Mouse (Mus musculus) CH12.LX (cell line): Measurements from ENCODE around the gene Gprin3. TPM values are rescaled to one million over a fixed set of nuclear protein-coding genes. Genes with fewer than 3 reads are reported as not detected.

Experiments used
- DNase-seq: peaks from one replicate; pipeline ENCODE4 v3.0.0-alpha.2; 2013; ENCODE audit errors: extremely low read depth
- H3K27ac ChIP-seq: 2 replicates; pipeline ENCODE4 v1.5.1; 2012; ENCODE audit warnings: low read depth, mild to moderate bottlenecking, control low read depth, moderate library complexity; ENCODE audit not compliant: insufficient read depth
- H3K27me3 ChIP-seq: replicated peaks from 2 replicates; pipeline ENCODE3; 2012; ENCODE audit warnings: inconsistent platforms
- H3K36me3 ChIP-seq, 2 experiments: replicated peaks in 1 of 2; 2 replicates each; pipeline versions ENCODE3 to v1.6.1; 2012; ENCODE audit warnings: inconsistent platforms in 1 of 2, low read length in 1 of 2, mild to moderate bottlenecking in 1 of 2, mixed read lengths in 1 of 2, moderate library complexity in 1 of 2; ENCODE audit not compliant: control insufficient read depth in 1 of 2, insufficient read depth in 1 of 2
- H3K4me1 ChIP-seq, 2 experiments: 2 replicates each; pipeline ENCODE4 v1.6.1; 2012; ENCODE audit warnings: inconsistent platforms in 1 of 2, moderate library complexity in 1 of 2; ENCODE audit not compliant: insufficient read depth in 2 of 2, control insufficient read depth in 1 of 2
- H3K4me2 ChIP-seq: 2 replicates; pipeline ENCODE4 v1.6.1; 2012; ENCODE audit warnings: low read depth, mild to moderate bottlenecking, control low read depth; ENCODE audit not compliant: poor library complexity, insufficient read depth, severe bottlenecking
- H3K4me3 ChIP-seq, 3 experiments: fragments of 150-350 bp in 1 of 3; sonication (generic) in 1 of 3; replicated peaks in 1 of 3; 2 replicates each; pipeline versions ENCODE3 to v1.5.1; 2011 to 2012; ENCODE audit warnings: low read depth in 2 of 3, low read length in 2 of 3, mild to moderate bottlenecking in 2 of 3, moderate library complexity in 2 of 3, control low read depth in 1 of 3, improper control_type of control experiment in 1 of 3, inconsistent platforms in 1 of 3, mixed read lengths in 1 of 3; ENCODE audit not compliant: poor library complexity in 1 of 3
- H3K79me2 ChIP-seq: replicated peaks from 2 replicates; pipeline ENCODE4 v1.6.1; 2012; ENCODE audit warnings: mild to moderate bottlenecking, moderate library complexity; ENCODE audit not compliant: control insufficient read depth, poor library complexity, insufficient read depth, severe bottlenecking; ENCODE audit errors: extremely low read depth
- H3K9ac ChIP-seq: 2 replicates; pipeline ENCODE4 v1.6.1; 2012; ENCODE audit warnings: low read depth, mild to moderate bottlenecking, control low read depth, moderate library complexity; ENCODE audit not compliant: insufficient read depth
- H3K9me3 ChIP-seq: replicated peaks from 2 replicates; pipeline ENCODE3; 2012; ENCODE audit warnings: low read length, inconsistent platforms, mixed read lengths
- BHLHE40 ChIP-seq: IDR thresholded peaks from 2 replicates; pipeline ENCODE4 v1.6.1; 2011; ENCODE audit warnings: mild to moderate bottlenecking, low read depth, low read length, improper control_type of control experiment
- CHD2 ChIP-seq: IDR thresholded peaks from 2 replicates; pipeline ENCODE4 v1.6.1; 2011; ENCODE audit warnings: low read length, improper control_type of control experiment
- CTCF ChIP-seq, 2 experiments: IDR thresholded peaks in 1 of 2; conservative IDR thresholded peaks in 1 of 2; 2 replicates each; pipeline ENCODE4 v1.5.1; 2011 to 2012; ENCODE audit warnings: low read depth in 2 of 2, low read length in 2 of 2, improper control_type of control experiment in 1 of 2, inconsistent platforms in 1 of 2, mild to moderate bottlenecking in 1 of 2, moderate library complexity in 1 of 2
- E2F4 ChIP-seq: IDR thresholded peaks from 2 replicates; pipeline ENCODE4 v1.6.1; 2011; ENCODE audit warnings: low read depth, low read length, improper control_type of control experiment; ENCODE audit not compliant: insufficient replicate concordance
- ETS1 ChIP-seq: conservative IDR thresholded peaks from 2 replicates; pipeline ENCODE4 v1.6.1; 2012; ENCODE audit warnings: low read depth, mild to moderate bottlenecking, inconsistent platforms, low read length, improper control_type of control experiment, moderate library complexity
- GABPA ChIP-seq: IDR thresholded peaks from 2 replicates; pipeline ENCODE4 v1.6.1; 2012; ENCODE audit warnings: low read depth, low read length, improper control_type of control experiment, inconsistent platforms; ENCODE audit not compliant: insufficient replicate concordance
- MAX ChIP-seq: IDR thresholded peaks from 2 replicates; pipeline ENCODE4 v1.6.1; 2011; ENCODE audit warnings: low read length, improper control_type of control experiment
- POLR2A ChIP-seq: IDR thresholded peaks from 2 replicates; pipeline ENCODE4 v1.6.1; 2011; ENCODE audit warnings: low read depth, mild to moderate bottlenecking, improper control_type of control experiment, low read length
- SIN3A ChIP-seq: IDR thresholded peaks from 2 replicates; pipeline ENCODE4 v1.6.1; 2012; ENCODE audit warnings: low read length, improper control_type of control experiment, inconsistent platforms
- TCF12 ChIP-seq: IDR thresholded peaks from 2 replicates; pipeline ENCODE4 v1.6.1; 2014; ENCODE audit warnings: low read depth, mild to moderate bottlenecking, inconsistent platforms, low read length, improper control_type of control experiment
- UBTF ChIP-seq: IDR thresholded peaks from 2 replicates; pipeline ENCODE4 v1.6.1; 2012; ENCODE audit warnings: low read depth, mild to moderate bottlenecking, inconsistent platforms, low read length, improper control_type of control experiment, moderate library complexity
- ZMIZ1 ChIP-seq: IDR thresholded peaks from 2 replicates; pipeline ENCODE4 v1.6.1; 2012; ENCODE audit warnings: low read depth, mild to moderate bottlenecking, inconsistent platforms, low read length, improper control_type of control experiment
- dilution Hi-C: fragments of 300-500 bp; cut with MboI; formaldehyde crosslinking; loops from 2 replicates; pipeline ENCODE4 v1.14.3; 2020; ENCODE audit warnings: low sequenced_read_pairs; ENCODE audit not compliant: extremely low pct_unique_long_range_greater_than_20kb, extremely low pct_ligation_motif_present
- in situ Hi-C: fragments of 300-500 bp; cut with MboI; formaldehyde crosslinking; loops from 3 replicates; pipeline ENCODE4 v1.14.3; 2019; ENCODE audit warnings: low sequenced_read_pairs, low pct_ligation_motif_present, low pct_unique_long_range_greater_than_20kb, mixed read lengths
- polyA plus RNA-seq: library from polyadenylated mRNA; unstranded; fragments of >175 nt; gene quantifications from 2 replicates; pipeline ENCODE4 v1.2.1, GENCODE M21; 2012; ENCODE audit warnings: low read depth; ENCODE audit not compliant: insufficient read length
- total RNA-seq, 2 experiments: library from RNA; depleted of rRNA; stranded (reverse); fragments of 300-350 nt in 1 of 2; fragments of >200 nt in 1 of 2; gene quantifications; 2 replicates each; pipeline ENCODE4 v1.2.3; 2012 to 2014

The Gprin3 gene
- total and polyA plus RNA-seq, 3 experiments: 0.03 TPM; not detected in 2

- H3K9me3 ChIP-seq: no peaks in the 10 kb centered on the region
- no peaks in the 10 kb centered on the region for H3K36me3 ChIP-seq
- no peak for DNase-seq
- no peak for TF ChIP-seq POLR2A
- no peak for TF ChIP-seq UBTF
- TF ChIP-seq MAX: no peak
- H3K4me3 ChIP-seq: no peak overlapping the region
- dilution Hi-C loops: no loop called here
- no peak overlapping the region for H3K27ac ChIP-seq
- H3K4me1 ChIP-seq: peaks cover 0 to 28% of the 10 kb centered on the region in 2 experiments; a peak in 2 of 4 replicates
- H3K9ac ChIP-seq: no peak overlapping the region
- in situ Hi-C loops: no loop called here
- no peak overlapping the region for H3K4me2 ChIP-seq
- no peaks in the 10 kb centered on the region for H3K79me2 ChIP-seq
- no peaks in the 10 kb centered on the region for H3K27me3 ChIP-seq
These were observed 9.8 kb upstream of the Gprin3 start for GRCm38 (mm10) chr6:59435906-59436305.

- Histone ChIP-seq H3K27ac (no peak overlapping the region), H3K4me1 (peaks cover 0 to 28% of the 10 kb centered on the region in 2 experiments; a peak in 2 of 4 replicates), H3K27me3 (no peaks in the 10 kb centered on the region), H3K9ac (no peak overlapping the region), H3K4me2 (no peak overlapping the region), H3K4me3 (no peak overlapping the region), H3K36me3 (no peaks in the 10 kb centered on the region), H3K9me3 (no peaks in the 10 kb centered on the region), H3K79me2 (no peaks in the 10 kb centered on the region)
- dilution Hi-C loops: no loop called here
- in situ Hi-C loops: no loop called here
- no peak for DNase-seq
- TF ChIP-seq E2F4 (no peak), ETS1 (no peak), BHLHE40 (no peak), GABPA (no peak)
- TF ChIP-seq, all 38 proteins: peak for 0
These were observed 7.0 kb upstream of the Gprin3 start for GRCm38 (mm10) chr6:59433116-59433515.

GRCm38 (mm10) chr6:59426534-59426885 lies 416 bp upstream of the Gprin3 start:
- H3K9ac ChIP-seq: no peak overlapping the region
- TF ChIP-seq CHD2 (no peak), SIN3A (no peak), TCF12 (no peak), ZMIZ1 (no peak), CTCF (conservative IDR thresholded peaks at IDR 0.05 in 1 of 2, IDR thresholded peaks at IDR 0.05 in 1 of 2; ENCODE audit: low read depth in 2 of 2, low read length in 2 of 2) (no peak), POLR2A (no peak)
- H3K27ac ChIP-seq: no peak overlapping the region
- no peak overlapping the region for H3K4me3 ChIP-seq
- no peaks in the 10 kb centered on the region for H3K9me3 ChIP-seq
- H3K4me2 ChIP-seq: no peak overlapping the region
- no peaks in the 10 kb centered on the region for H3K27me3 ChIP-seq
- dilution Hi-C loops (no loop called here), in situ Hi-C loops (no loop called here)
- no peak for DNase-seq
- H3K79me2 ChIP-seq: no peaks in the 10 kb centered on the region
- H3K4me1 ChIP-seq: no peaks in the 10 kb centered on the region
- H3K36me3 ChIP-seq: no peaks in the 10 kb centered on the region
